Mouse (Mus musculus): ENCODE measurements around the gene Hdac7.

The Hdac7 gene

DNA sequence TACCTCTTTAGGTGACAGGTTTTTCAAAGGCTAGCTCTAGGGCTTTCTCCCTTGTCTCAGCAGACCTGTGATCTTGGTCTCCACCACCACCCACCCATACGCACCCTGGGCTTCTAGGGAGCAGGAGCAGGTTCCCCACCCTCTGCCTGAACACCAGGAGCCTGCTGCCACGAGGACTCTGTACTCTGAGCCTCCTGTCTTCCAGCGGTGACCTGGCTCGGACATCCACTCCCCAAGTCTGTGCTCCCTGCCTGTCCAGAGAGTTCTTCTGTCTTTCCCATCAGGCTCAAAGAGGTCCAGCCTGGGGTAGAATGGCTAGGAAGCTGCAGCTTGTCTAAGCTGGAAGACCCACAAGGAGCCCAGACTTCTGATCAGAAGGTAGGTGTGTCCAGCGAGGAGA, 101.1 kb downstream of the Hdac7 start:
- no peak for DNase-seq
